Mouse (Mus musculus) heart, embryonic 14.5 days (tissue): Measurements from ENCODE around the gene Cox11. TPM values are rescaled to one million over a fixed set of nuclear protein-coding genes. Genes with fewer than 3 reads are reported as not detected.

Experiments
- ATAC-seq: fragments of 200-750 bp; cut with Nextera tagmentation; 2 replicates; pipeline ENCODE4 v1.8.0; 2017; ENCODE audit warnings: low read depth, moderate TSS enrichment; ENCODE audit not compliant: insufficient number of reproducible peaks, insufficient read depth, low FRiP score
- H3K27ac ChIP-seq, 2 experiments: fragments of 200-500 bp in 1 of 2; fragments of 300-500 bp in 1 of 2; sonication (generic) in 1 of 2; replicated peaks in 1 of 2; 2 replicates each; pipeline ENCODE4 v1.5.1; 2012 to 2014; ENCODE audit warnings: low read depth in 2 of 2, low read length in 2 of 2, control low read depth in 1 of 2, mild to moderate bottlenecking in 1 of 2, mixed read lengths in 1 of 2; ENCODE audit not compliant: control insufficient read depth in 1 of 2, insufficient read depth in 1 of 2
- H3K27me3 ChIP-seq: fragments of 300-500 bp; sonication (generic); 2 replicates; pipeline ENCODE4 v1.6.1; 2014; ENCODE audit warnings: mild to moderate bottlenecking, low read length, control low read depth; ENCODE audit not compliant: control insufficient read depth, insufficient read depth
- H3K36me3 ChIP-seq: fragments of 300-500 bp; sonication (generic); 2 replicates; pipeline ENCODE4 v1.6.1; 2014; ENCODE audit warnings: mild to moderate bottlenecking, control low read depth, low read length, mixed read lengths; ENCODE audit not compliant: control insufficient read depth, insufficient read depth
- H3K4me1 ChIP-seq, 2 experiments: fragments of 200-500 bp in 1 of 2; fragments of 300-500 bp in 1 of 2; sonication (generic) in 1 of 2; 2 replicates each; pipeline ENCODE4 v1.6.1; 2012 to 2014; ENCODE audit warnings: low read length in 2 of 2, control low read depth in 1 of 2, mixed read lengths in 1 of 2; ENCODE audit not compliant: control insufficient read depth in 2 of 2, insufficient read depth in 2 of 2
- H3K4me2 ChIP-seq: fragments of 300-500 bp; sonication (generic); 2 replicates; pipeline ENCODE4 v1.6.1; 2014; ENCODE audit warnings: mild to moderate bottlenecking, low read length
- H3K4me3 ChIP-seq, 2 experiments: fragments of 200-500 bp in 1 of 2; fragments of 300-500 bp in 1 of 2; sonication (generic) in 1 of 2; 2 replicates each; pipeline ENCODE4 v1.5.1; 2012 to 2014; ENCODE audit warnings: low read length in 2 of 2, mild to moderate bottlenecking in 2 of 2, control low read depth in 1 of 2, low read depth in 1 of 2, moderate library complexity in 1 of 2; ENCODE audit not compliant: control insufficient read depth in 1 of 2, insufficient read depth in 1 of 2
- H3K9ac ChIP-seq: fragments of 300-500 bp; sonication (generic); 2 replicates; pipeline ENCODE4 v1.6.1; 2014; ENCODE audit warnings: mild to moderate bottlenecking, low read length
- H3K9me3 ChIP-seq: fragments of 300-500 bp; sonication (generic); 2 replicates; pipeline ENCODE4 v1.6.1; 2016; ENCODE audit warnings: low read length, control low read depth; ENCODE audit not compliant: control insufficient read depth
- WGBS: fragments of 180-500 bp; shearing (Covaris S2); extraction: QIAGEN DNeasy Blood & Tissue Kit; methylation state at CpG from one replicate; pipeline ENCODE4 v1.1.7; 2014; 5-methylcytosine and 5-hydroxymethylcytosine counted together
- polyA plus RNA-seq: library from polyadenylated mRNA; unstranded; fragments of >200 nt; fragmentation: Nextera tagmentation; extraction: Ambion mirVana; gene quantifications from 2 replicates; pipeline ENCODE4 v1.2.1, GENCODE M21; 2014

Gene Cox11
- 30.8 and 33.7 TPM in 2 replicates for polyA plus RNA-seq

DNA sequence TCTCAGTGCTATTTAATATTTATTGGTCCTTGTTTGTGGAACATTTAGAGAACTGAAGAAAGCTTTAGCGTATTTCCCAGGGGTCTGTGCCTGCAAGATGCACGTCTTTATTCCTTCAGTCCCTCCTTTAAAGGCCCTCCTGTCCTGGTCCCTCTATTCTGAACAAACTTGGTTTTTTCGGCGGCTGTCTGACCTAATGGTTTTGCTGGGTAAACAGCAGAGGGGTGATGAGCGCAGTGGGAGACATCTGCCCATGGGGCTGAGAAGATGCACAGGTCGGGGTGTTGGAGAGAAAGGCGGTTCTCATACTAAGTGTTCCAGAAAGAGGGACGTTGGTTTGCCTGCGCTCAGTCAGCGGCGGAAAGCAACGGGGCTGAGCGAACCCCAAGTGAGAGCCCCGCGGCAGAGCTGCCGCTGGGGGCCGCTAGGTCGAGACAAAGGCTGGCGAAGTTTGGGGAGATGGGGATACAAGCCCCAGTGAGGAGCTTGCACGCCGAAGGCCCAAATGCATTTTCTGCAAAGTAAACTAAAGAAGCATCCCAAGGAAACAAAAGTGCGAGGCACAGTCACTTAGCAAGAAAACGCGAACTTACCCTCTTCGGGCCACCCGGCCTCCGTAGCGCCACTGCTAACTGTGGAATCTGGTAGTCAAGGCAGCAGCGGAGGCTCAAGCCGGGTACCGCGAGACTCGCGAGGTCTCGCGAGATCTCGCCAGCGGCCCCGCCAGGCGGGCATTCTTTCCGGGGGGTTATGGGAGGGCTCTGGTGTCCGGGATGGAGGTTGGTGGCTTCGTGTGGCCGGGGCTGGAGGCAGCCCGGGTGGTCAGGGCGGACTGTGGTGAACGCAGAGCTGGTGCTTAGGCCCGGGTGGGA lies at the start of gene Cox11, which contains the start of gene Stxbp4:
Cox11 (plus strand) TSS at position 734 of the 872 bp plus-strand sequence.
Stxbp4 (minus strand) TSS at position 645 of the 872 bp plus-strand sequence.
- H3K9me3 ChIP-seq, result no peaks in the 10 kb centered on the region
- peaks cover 24% of the 10 kb centered on the region for H3K36me3 ChIP-seq
- peak within 1 kb of the TSS; percentile 79 for H3K4me2 ChIP-seq
- H3K4me3 ChIP-seq, result peak within 1 kb of the TSS; percentile 64 to 98
- peak; percentile 95 for ATAC-seq
- WGBS, result under 1% methylated on average over 48 of the region's 48 CpGs
- H3K9ac ChIP-seq, result peak within 1 kb of the TSS; percentile 92
- no peaks in the 10 kb centered on the region for H3K27me3 ChIP-seq
- H3K4me1 ChIP-seq, result peaks cover 0 to 14% of the 10 kb centered on the region in 2 experiments; a peak in 3 of 4 replicates
- peak within 1 kb of the TSS; percentile 90 to 96 for H3K27ac ChIP-seq

DNA sequence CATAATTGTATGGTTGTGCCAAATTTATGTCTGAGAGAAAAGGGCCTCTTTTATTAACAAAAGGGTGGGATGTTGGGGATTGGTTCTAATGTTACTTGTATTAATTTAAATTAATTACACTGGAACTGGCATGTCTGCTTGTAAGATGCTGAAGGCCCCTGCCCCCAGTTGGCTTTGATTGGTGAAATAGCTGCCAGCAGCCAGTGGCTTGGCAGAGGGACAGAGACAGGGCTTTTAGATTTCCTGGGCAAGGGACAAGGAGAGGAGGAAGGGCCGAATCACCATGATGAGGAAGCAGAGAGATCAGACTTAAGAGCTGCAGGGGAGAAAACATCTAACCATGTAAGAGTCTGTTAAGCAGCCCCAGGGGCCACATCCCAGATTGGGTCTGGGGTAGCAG lies 47.0 kb upstream of the Cox11 start:
- Histone ChIP-seq H3K27ac (no peak overlapping the region), H3K9ac (no peak overlapping the region), H3K4me3 (no peak overlapping the region), H3K4me1 (no peaks in the 10 kb centered on the region), H3K4me2 (no peak overlapping the region), H3K9me3 (no peaks in the 10 kb centered on the region), H3K36me3 (peaks cover 30% of the 10 kb centered on the region), H3K27me3 (no peaks in the 10 kb centered on the region)
- no peak for ATAC-seq
- WGBS, result 88% methylated on average over 1 of the region's 1 CpGs

DNA sequence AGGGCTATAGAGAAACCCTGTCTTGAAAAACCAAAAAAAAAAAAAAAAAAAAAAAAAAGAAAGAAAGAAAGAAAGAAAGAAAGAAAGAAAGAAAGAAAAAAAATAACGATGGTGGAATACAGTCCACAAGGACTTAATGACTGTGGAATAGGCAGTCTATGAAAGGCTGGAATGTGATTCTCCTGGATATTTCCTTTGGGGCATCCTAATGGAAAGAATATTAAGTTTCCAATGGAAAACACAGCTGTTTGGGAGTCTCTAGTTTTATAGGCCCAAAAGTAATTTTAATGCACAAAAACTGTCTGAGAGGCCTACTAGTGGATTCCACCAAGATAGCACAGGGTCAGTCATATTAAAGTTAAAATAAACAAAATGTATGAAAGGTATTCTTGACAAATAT lies 42.1 kb upstream of the Cox11 start:
- no peaks in the 10 kb centered on the region for H3K9me3 ChIP-seq
- no peaks in the 10 kb centered on the region for H3K27me3 ChIP-seq
- H3K27ac ChIP-seq, result no peak overlapping the region
- no peak for ATAC-seq
- no peaks in the 10 kb centered on the region; a peak in 1 of 4 replicates for H3K4me1 ChIP-seq
- H3K4me3 ChIP-seq, result no peak overlapping the region
- H3K4me2 ChIP-seq, result no peak overlapping the region
- no peak overlapping the region for H3K9ac ChIP-seq
- H3K36me3 ChIP-seq, result peaks cover 34% of the 10 kb centered on the region
- 89% methylated on average over 1 of the region's 1 CpGs for WGBS

DNA sequence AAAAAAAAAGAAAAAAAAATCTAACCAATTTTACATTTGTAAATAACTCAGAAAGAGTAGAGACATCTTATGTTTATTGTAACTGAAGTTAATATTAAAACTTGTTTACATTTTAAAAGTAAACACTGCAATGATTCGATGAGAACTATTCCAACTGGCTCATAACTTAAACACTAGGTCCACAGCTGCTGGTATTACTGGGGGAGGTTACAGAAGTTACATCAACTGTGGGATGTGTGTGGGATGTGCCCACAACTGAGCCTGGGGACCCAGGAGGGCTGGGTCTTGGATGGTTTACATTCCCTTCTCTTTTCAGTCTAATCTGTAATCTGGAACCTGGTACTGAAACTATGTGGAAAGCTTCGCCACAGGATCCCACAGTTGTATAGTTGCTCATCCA lies 34.9 kb upstream of the Cox11 start:
- no peak overlapping the region for H3K4me2 ChIP-seq
- H3K4me1 ChIP-seq, result no peaks in the 10 kb centered on the region; a peak in 1 of 4 replicates
- H3K9me3 ChIP-seq, result no peaks in the 10 kb centered on the region
- H3K9ac ChIP-seq, result no peak overlapping the region
- no peak for ATAC-seq
- H3K27me3 ChIP-seq, result no peaks in the 10 kb centered on the region
- H3K27ac ChIP-seq, result no peak overlapping the region
- no peak overlapping the region for H3K4me3 ChIP-seq
- WGBS, result 85% methylated on average over 2 of the region's 2 CpGs
- peaks cover 43% of the 10 kb centered on the region for H3K36me3 ChIP-seq

DNA sequence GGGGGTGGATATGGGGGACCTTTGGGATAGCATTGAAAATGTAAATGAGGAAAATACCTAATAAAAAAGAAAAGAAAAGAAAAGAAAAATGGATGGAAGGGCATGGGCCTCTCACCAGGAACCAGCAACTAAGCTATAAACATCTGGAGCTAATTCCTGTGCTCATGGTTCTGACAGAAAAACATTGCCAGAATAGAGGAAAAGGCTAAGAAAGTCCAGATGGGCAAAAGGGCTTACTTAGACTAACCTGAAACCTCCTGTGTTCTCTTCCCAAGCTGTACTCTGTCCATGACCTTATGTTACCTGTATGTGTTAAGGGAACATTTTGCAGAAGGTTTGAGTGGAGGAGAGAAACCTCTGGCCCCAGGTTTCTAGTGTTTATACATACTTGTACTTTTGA lies 25.9 kb upstream of the Cox11 start:
- no peak for ATAC-seq
- no peaks in the 10 kb centered on the region for H3K9me3 ChIP-seq
- no peaks in the 10 kb centered on the region for H3K27me3 ChIP-seq
- H3K27ac ChIP-seq, result no peak overlapping the region
- H3K4me1 ChIP-seq, result no peaks in the 10 kb centered on the region
- peaks cover 9% of the 10 kb centered on the region for H3K36me3 ChIP-seq
- H3K4me3 ChIP-seq, result no peak overlapping the region
- no peak overlapping the region for H3K9ac ChIP-seq
- no peak overlapping the region for H3K4me2 ChIP-seq

DNA sequence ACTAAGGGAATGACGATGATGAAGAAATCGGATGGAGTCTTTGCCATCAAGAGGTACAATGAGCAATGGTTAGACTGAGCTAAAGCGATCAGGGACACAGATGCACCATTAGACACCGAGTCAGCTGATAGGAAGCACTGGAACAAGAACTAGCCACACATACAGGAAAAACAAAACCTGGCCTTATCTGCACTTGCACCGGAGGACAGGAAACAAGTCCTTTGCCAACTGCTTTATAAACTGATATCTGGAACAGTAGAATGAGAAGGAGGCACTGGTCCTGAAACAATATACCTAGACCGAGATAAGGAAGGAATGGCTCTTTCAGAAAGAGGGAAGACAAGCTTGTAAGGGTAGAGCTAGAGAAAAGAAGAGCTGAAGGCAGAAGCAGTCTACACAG lies 23.2 kb upstream of the Cox11 start:
- Histone ChIP-seq H3K4me1 (no peaks in the 10 kb centered on the region), H3K9me3 (no peaks in the 10 kb centered on the region), H3K27me3 (no peaks in the 10 kb centered on the region), H3K4me3 (no peak overlapping the region), H3K27ac (no peak overlapping the region), H3K9ac (no peak overlapping the region), H3K36me3 (0 out of 2 replicates have a peak, but pooled peaks cover 16% of the 10 kb centered on the region), H3K4me2 (no peak overlapping the region)
- 54% methylated on average over 6 of the region's 6 CpGs for WGBS
- no peak for ATAC-seq

DNA sequence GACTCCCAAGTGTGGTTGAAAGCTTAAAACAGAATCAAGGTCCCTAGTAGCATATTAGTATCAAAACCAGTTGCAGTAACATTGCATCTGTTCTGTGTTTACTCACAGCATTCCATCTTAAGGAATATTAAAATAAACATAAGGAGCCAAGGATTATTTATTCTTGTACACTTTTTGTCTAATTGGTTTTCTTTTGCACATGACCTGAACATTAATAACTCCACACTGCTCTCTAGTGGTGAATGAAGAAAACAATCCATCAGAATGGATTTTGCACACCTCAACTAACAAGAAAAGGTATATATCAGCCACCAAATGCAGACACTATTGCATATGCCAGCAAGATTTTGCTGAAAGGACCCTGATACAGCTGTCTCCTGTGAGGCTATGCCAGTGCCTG lies 21.5 kb upstream of the Cox11 start:
- Histone ChIP-seq H3K4me2 (no peak overlapping the region), H3K27ac (no peak overlapping the region), H3K36me3 (0 out of 2 replicates have a peak, but pooled peaks cover 17% of the 10 kb centered on the region), H3K9me3 (no peaks in the 10 kb centered on the region), H3K27me3 (no peaks in the 10 kb centered on the region), H3K9ac (no peak overlapping the region), H3K4me1 (no peaks in the 10 kb centered on the region), H3K4me3 (no peak overlapping the region)
- ATAC-seq, result no peak
